Mouse (Mus musculus) cerebellum, postnatal 4 days (tissue): Measurements from ENCODE around the gene Fhl3.
A peak's percentile ranks its signal among the peaks of the same experiment; 100 is the strongest.

ENCODE experiments used
- DNase-seq, 2 experiments: peaks; one replicate each; pipeline ENCODE4 v3.0.0; 2022; ENCODE audit warnings: low spot score in 2 of 2, mixed read lengths in 1 of 2

Fhl3 gene

DNA sequence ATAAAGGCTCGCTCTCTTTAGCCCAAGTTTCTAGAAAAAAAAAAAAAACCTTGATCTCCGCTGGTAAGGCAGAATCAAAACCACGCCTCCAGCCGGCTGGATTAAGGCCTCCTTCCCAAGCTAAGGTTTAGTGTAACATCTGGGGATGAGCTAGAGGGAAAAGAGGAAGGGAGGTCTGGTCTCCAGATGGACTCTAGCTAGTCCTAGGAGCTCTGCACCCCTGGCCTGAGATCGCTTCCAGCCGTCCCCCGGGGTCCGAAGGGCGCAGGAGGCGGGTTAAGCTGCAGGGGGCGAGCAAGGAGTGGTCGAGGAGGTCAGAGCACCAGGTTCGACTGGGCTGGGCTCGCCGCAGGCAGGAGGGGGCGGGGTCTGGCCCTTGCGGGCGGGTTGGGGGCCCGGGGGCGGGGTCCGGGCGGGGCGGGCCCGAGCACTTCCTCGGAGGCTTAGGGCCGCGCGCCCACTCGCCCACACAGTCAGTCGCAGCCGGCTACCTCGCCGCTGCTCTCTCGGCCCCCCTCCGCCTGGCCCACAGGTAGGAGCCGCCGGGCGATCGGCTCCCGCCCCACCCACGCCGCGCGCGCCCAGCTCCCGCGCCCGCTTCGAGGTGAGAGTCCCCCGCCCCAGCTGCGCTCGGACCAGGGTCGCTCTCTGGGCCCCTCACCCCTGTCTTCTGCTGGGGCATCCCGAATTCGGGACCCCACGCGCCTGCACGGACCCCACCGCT is at the start of gene Fhl3:
Fhl3 (plus strand) TSS at position 454 of the 724 bp plus-strand sequence.
- DNase-seq = no peak

DNA sequence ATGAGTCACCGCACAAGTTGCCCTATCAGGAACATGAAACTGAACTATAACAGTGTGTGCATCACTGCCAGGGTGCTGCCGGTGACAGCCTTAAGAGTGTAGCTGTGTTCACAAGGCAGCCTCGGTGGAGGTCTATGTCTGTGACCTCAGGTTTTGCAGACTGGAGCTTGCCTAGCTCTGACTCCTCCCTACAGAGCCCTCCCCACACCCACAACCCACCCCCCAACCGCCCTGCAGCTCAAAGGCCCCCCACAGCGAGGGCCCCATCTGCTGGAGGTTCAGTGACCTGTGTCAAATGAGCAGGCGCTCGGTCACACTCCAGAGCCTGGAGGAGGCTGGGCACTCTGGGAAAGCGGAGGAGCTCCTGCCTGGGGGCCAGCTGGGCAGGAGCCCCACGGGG is 47.6 kb upstream of the Fhl3 start:
- peak in 1 of 2 experiments; percentile 27 for DNase-seq

DNA sequence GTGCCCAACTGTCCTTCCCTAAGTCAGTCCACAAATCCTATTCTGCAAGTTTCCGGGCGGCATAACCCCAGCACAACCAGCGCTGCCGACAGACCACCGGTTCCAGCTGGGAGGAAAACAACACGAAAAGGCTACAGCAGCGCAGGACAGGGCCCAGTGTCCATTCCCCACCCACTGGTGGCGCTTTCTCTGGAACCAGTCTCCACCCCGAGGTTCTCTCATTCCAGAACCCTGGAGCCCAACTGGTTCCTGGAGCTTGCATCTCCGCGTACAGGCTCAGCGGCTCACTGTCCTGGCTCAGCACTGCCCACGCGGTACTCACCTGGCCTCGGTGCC is 44.0 kb upstream of the Fhl3 start, which contains the start of gene Pou3f1:
Pou3f1 (plus strand) TSS at position 290 of the 336 bp plus-strand sequence.
- no peak for DNase-seq

- peak; percentile 53 to 74 for DNase-seq
Observed at GRCm38 (mm10) chr4:124656854-124657650, 43.4 kb upstream of the Fhl3 start.

- peak in 1 of 2 experiments; percentile 18 for DNase-seq
Observed at GRCm38 (mm10) chr4:124657781-124658180, 42.7 kb upstream of the Fhl3 start.

DNA sequence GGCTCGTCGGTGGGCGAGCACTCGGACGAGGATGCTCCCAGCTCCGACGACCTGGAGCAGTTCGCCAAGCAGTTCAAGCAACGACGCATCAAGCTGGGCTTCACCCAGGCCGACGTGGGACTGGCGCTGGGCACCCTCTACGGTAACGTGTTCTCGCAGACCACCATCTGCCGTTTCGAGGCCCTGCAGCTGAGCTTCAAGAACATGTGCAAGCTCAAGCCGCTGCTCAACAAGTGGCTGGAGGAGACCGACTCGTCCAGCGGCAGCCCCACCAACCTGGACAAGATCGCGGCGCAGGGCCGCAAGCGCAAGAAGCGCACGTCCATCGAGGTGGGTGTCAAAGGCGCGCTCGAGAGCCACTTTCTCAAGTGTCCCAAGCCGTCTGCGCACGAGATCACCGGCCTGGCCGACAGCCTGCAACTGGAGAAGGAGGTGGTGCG is 42.1 kb upstream of the Fhl3 start:
- DNase-seq = peak in 1 of 2 experiments; percentile 16

GRCm38 (mm10) chr4:124659251-124660217 is 41.0 kb upstream of the Fhl3 start:
- DNase-seq = no peak

DNA sequence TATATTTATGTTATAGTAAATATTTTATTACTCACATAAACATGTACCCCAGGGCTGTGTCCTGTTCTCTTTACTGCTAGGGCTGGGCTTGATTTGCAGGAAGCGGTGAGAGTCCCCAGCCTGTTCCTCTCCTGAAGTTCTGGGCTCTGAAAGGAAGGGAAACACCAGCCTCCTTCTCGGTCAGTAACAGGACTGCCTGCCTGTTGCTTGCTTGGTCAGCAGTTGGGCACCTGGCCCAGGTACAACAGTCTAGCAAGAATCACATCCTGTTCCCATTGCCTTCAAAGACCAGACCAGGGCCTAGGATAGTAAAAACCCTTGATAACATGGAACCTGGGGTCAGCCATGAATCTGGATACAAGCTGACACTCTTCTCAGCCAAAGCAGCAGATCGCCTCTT is 39.9 kb upstream of the Fhl3 start:
- DNase-seq = no peak

GRCm38 (mm10) chr4:124663034-124663433 is 37.5 kb upstream of the Fhl3 start:
- DNase-seq = no peak

- DNase-seq = no peak
Observed at GRCm38 (mm10) chr4:124664185-124664584, 36.3 kb upstream of the Fhl3 start.

- DNase-seq = no peak
Observed at GRCm38 (mm10) chr4:124664604-124665003, 35.9 kb upstream of the Fhl3 start.

- no peak for DNase-seq
Observed at GRCm38 (mm10) chr4:124667476-124668033, 32.9 kb upstream of the Fhl3 start.

DNA sequence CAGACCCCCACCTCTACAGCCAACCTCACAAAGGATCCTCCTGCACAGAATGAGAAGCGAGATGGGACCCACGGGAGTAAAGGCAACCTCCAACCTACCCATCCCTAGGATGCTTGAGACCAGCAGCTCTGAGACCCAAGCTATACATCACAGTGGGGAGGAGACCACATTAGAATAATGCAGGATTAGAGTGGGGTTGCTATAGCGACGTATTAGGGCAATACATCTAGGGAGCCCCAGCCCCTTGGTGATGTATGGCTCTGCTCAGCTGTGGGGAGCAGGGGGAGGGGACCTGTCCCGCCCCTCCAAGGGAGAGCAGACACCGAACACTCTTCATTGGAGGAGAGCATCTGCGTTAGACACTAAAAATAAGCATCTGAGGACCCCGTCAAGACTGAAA is 32.4 kb upstream of the Fhl3 start:
- no peak for DNase-seq

DNA sequence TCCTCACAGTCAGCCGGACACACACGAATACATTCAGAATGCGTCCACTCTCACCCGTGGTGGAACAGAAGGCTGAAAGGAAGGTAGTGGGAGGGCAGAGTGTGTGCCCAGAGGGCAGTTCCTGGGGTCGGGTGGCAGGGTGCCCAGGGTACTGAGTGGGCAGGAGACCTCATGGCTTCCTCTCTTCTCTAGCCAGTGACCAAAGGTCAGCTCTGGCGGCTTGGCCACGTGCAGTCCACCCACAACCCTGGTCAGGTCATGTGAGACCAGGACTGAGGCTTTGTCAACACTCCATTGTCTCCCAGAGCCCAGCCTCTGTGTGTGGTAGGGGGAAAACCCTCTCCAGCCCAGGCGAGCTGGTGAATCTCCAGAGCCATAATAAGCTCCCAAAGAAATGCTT is 30.3 kb upstream of the Fhl3 start:
- DNase-seq = no peak

DNA sequence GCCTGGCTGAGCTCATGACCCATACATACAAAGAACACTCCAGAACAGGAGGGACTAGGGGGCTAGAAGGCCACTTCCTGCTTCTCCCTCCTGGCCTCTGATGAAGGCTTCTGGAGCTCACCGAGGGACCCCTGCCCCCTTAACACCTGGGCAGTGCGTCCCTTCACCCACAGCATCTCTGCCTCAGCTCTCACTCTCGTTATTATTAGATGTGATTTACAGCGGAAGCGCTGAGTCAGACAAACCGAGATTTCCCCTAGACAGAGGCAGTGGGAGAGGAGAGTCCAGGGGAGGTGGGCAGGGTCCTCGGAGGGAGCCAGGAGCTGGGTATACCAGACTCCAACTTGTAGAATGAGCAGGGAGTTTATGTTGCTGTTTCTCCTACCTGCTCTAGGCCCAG is 28.9 kb upstream of the Fhl3 start:
- DNase-seq = no peak

DNA sequence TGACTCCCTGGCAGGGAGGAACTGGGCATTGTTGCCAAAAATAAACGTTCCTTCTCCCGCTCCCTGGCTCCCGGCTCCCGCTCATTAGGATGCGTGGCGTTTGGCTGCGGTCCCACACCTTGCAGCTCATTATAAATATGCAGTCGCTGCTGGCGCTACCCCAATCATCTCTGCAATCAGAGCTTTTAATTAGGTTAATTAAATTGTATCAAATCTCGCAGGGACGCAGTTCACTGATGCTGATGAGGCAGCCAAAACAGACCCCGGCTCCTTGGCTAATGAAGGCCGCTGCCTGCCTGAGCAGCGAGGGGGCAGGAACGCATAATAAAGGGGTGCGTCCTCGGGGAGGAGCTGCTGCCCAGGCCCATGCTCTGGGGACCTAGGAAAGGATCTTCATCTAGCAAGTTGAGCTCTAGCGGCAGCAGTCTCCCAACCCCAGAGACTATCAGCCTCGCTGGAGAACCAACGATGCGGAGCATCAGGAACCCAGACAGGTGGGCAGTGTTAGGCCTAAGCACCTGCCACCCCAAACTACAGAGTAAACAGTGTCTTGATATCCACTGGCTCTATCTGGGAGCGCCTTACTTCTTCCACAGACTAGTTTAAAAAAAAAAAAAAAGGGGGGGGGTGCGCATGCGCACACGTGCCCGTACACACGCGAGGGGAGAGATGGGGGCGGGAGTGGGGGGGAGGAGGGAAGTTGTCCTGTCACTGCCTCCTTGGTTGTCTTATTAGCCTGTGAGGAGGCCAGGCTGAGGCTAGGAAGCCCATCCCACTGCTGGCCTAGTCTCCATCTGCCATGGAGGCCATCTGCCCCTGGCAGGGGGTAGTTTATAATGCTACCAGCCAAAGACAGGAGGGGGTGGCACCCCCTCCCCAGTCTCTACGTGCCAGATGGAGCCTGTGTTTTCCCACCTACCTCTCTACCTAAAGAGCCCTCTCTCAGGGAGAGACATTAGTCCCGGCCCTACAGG is 27.9 kb upstream of the Fhl3 start:
- DNase-seq = peak in 1 of 2 experiments; percentile 60

GRCm38 (mm10) chr4:124674334-124675032 is 26.0 kb upstream of the Fhl3 start:
- DNase-seq = no peak

GRCm38 (mm10) chr4:124675037-124675436 is 25.5 kb upstream of the Fhl3 start:
- DNase-seq = peak; percentile 46 to 78

- no peak for DNase-seq
Observed at GRCm38 (mm10) chr4:124675958-124676357, 24.5 kb upstream of the Fhl3 start.

DNA sequence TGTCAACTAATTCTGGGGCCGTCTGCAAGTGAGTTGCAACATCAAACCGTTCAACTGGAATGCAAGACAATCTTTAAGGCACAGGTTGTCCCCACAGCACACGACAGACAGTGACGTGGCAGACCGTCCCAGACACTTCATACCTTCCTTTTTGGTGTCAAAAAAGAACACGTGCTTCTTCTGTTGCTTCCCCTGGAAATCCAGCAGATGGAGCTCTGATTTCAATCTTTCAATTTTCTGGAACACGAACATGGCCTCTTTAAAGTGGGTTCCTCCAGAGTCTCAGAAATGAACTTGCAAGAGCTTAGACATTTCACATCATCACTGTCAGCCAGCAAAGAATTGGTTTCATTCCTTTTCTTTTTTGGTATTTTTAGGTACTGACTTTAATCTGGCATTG is 18.2 kb upstream of the Fhl3 start:
- DNase-seq = no peak
